Mouse (Mus musculus) frontal cortex, postnatal 25 days (tissue): ENCODE results near the gene Slc1a2.

Experiments used
- DNase-seq, 2 experiments: peaks; one replicate each; pipeline ENCODE4 v3.0.0; 2022; ENCODE audit warnings: low spot score in 2 of 2

Gene Slc1a2

DNA sequence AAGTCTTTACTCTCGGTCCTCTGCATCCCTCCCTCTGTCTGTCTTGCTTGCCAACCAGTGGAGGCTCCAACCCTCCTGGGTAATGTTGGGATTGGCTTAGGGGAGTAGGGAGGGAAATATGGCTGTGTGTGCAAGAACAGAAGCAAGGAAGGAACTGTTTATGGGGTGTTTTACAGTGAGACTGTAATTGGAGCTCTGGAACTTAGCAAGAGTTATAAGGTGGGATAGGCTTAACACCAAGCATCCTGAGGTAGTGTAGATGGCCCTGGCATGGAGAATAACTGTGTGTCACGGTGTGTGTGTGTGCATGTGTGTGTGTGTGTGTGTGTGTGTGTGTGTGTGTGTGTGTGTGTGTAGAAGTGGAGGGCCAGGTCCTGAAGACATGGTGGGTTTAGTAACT is 55.9 kb downstream of the Slc1a2 start:
- DNase-seq: no peak

DNA sequence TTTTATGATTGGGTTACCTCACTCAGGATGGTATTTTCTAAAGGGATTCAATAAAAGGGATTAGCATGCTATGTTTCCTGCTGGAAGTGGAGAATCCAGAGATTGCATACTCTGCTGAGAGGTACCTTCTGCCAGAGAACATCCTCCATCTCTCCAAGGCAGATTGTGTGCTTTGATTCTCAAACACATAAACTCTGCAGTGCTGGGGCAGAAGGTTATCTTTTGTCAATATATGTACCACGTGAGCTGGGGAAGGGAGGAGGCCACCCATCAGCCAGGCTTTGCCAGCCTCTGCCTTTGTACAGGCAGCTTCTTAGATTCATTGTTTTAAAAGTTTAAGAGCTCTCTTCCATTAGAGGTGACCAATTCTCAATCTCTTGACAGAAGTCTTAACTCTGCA is 57.3 kb downstream of the Slc1a2 start:
- DNase-seq: no peak

DNA sequence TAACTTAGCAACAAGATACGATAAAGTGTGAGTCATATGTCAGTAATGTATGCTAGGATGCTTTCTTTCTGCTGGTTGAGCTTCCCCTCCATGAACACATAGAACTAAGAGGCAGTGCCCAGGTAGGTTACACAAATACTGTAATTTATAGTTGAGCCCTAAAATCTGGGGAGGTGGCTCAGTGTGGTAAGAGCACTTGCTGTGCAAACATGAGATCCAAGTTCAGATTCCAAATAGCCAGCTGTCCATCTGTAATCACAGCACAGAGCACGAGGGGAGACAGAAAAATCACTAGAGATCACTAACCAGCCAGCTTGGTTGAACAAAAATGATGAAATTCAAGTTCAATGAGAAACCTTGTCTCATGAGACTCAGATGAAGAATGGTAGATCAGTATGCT is 63.4 kb downstream of the Slc1a2 start:
- no peak for DNase-seq

DNA sequence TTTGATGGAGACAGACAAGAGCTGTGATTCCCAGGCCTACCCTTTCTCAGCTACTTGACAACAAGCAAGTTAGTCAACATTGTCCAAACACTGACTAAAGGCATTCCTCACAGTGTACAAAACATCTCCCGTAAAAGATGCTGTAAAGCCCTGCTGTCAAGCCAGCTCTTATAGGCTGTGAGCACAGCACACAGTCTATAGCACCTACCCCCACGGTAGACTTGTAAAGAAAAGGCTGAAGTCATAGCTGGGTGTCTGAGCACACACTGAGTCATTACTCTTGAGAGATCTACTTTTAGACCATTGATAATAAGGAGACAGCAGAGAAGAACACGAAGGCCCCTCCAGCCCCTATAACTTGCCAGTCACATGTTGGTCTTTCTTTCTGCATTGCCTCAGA is 66.6 kb downstream of the Slc1a2 start:
- DNase-seq: no peak

DNA sequence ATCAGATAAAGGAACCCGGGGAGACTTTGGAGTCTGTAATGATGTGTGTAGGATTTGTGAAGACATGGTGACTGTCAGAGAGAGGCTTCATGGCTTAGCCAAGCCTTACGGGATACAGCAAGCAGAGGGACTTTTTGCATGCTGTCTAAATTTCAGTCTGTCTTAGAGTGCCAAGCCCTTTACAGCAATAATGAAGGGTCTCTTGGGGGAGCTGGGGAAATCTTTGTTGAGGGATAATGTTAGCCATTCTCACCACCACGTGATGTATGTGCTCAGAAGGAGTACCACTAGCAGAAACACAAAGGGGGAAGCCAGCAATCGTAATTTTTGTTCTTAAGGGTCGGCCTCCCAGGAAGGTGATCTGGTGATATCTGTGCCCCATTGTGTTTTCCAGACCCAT is 71.9 kb downstream of the Slc1a2 start:
- DNase-seq: no peak

DNA sequence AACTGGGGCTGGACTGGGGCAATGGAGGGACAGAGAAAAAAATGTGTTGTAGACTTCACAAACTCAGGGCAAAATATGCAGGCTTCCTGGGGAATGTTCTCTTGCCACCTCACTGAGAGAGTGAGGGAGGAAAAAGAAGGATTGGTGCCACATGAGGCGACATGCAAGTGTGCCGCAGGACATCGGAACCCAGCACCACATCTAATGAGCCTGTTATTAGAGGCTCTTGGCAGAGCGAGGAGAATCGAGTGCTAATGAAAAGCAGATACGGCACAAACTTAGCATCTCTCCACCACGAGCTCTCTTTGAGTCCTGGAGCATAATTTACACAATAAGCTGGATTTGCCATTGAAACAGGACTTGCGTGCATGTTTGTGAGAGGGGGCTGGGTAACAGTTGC is 72.3 kb downstream of the Slc1a2 start:
- DNase-seq: no peak

DNA sequence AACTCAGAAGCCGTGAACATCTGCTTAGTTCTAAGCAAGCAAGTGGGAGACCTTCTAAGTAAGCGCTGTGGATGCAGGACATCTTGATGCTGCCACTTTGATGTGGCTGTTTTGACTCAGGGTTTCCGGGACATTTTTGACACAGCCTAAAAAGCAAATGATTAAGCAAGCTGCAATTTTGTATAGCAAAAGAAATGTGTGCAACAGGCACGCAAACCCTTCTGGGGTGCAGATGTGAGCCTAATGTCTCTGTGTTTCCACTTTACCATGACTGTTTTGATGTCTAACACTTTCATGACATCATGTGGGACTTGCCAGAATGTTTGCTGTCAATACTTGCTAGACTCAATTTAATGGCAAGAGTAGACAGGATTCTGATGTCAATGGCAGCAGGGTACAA is 74.7 kb downstream of the Slc1a2 start:
- no peak for DNase-seq

DNA sequence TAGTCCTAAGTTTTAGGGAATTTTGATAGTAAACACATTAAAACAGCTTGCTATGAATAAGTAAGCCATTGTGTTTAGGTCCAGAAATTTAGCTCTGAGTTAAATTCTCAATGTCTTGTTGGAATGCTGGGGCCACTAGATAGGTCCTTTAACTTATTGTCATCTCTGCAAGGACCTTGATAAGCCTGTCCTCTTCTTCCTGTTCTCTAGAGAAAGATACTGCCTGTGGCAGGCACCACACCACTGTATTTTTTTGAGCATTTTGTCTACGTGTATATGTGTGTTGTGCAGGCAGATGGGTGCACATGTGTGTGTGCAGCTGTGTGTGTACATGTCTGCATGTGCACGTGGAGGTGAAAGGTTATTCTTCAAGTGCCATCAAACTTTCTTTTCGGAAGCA is 75.6 kb downstream of the Slc1a2 start:
- no peak for DNase-seq

DNA sequence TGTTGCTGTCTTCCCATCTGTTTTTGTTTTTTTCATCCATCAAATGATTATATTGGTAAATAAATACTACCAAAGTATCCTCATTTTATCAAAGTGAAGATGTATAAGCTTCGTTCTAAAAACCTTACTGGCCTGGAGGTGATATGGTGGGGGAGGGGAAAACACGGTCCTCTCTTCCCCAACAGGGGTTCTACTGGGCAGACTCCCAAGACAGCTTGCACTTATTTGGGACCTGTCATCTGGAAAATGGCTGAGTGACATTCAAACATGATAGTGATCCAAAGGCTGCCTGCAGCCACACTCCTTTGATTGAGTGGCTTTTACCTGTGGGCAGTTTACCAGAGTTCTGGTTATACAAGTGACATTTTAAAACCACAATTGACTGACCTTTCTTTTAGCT is 76.6 kb downstream of the Slc1a2 start:
- DNase-seq: no peak

DNA sequence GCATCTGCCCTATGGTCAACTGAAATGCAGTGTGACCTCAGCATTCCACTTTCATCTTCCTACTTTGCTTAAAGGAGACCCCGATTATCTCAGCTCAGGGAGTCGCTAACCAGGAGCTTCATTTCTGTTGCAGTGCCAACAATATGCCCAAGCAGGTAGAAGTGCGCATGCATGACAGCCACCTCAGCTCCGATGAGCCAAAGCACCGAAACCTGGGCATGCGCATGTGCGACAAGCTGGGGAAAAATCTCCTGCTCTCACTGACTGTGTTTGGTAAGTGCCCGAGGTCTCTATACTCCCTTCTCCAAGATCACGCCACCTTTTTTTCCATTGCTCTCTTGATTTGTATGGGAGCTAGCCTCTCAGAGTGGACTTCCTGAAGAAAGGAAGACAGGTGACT is 77.4 kb downstream of the Slc1a2 start:
- DNase-seq: no peak

DNA sequence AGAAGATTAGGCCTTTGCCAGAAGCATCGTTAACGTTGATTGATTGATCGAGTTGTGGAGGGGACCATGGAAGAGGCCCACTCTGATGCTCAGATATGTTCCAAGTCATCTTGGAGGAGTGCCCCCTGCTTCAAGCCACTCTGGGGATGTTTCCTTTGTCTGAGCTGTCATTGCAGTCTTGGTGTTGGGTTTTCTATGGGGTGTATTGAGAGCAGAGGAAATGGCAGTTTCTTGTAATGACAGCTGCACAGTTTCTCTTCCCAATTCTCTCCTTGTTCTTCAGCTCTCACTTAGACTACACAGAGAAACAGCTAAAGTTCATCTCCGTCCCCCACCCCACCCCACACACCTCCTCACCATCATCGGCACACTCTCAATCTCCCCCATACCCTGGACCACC is 78.0 kb downstream of the Slc1a2 start:
- DNase-seq: no peak

DNA sequence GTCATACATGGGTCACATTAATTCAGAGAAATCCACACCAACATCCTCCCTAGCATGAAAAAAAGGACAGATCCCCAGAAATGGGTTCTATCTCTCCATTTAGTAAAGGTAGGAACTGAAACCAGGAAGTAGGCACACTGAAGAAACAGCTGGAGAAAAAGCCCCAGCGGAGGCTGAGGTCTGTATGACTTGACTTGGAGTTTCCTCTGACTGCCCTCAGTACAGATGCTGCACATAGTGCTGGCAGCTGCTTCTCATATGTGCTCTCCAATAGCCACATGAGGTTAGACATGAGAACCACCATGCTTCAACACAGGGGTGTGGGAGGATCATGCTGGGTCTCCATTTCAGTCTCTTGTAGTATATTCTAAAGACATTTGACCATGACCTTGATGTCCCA is 80.4 kb downstream of the Slc1a2 start:
- DNase-seq: no peak

DNA sequence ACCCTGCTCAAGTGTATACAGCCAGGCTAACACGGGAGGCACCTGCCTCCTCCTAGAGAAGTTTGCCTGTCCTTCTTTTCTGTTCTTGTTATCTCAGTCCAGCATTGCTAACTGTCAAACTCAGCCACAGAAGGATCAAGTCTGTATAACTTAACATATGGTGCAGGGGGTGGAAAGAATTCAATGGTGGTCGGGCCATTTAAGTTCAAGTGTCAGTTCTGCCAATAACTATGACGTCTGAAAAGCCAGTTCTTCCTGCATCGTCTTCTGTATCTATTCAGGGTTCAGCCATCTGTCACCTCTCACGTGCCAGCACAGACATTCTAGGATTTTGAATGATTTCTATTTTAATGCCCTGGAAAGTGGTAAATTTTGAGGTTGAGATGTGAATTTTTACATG is 84.2 kb downstream of the Slc1a2 start:
- no peak for DNase-seq

DNA sequence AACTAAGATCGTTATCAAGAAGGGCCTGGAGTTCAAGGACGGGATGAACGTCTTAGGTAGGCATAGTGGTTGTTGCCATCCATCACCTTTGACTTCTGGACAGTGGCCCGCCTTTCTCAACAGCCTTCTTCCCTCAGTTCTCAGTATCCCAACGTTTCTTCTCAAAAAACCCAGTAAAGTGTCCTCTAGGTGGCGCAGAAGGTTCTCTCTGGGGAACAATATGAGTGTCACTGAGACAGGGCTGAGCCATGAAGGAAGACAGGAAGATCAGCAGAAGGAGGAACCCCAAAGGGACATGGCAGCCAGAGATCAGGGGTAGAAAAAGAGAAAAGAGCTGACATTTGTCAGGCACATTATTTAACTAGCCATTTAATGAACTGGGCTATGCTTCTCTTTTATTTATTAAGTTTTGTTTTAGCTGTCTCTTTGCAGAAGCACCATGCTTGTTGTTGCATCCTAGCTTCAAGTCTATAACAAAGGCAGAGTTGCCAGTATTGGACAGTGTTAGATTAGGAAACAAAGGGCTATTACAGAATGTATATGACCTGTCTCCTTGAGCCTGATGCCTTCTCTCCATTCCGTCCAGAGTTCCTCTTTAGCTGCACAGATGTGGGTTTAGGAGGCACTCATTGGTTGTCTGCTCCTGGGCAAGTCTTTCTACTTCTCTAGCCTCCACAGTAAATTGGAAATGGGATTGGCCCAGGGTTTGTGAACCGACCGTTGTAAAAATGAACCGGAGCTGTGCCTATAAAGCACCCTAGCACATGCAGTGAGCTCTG is 85.6 kb downstream of the Slc1a2 start:
- peak in 1 of 2 experiments; percentile 41 for DNase-seq

DNA sequence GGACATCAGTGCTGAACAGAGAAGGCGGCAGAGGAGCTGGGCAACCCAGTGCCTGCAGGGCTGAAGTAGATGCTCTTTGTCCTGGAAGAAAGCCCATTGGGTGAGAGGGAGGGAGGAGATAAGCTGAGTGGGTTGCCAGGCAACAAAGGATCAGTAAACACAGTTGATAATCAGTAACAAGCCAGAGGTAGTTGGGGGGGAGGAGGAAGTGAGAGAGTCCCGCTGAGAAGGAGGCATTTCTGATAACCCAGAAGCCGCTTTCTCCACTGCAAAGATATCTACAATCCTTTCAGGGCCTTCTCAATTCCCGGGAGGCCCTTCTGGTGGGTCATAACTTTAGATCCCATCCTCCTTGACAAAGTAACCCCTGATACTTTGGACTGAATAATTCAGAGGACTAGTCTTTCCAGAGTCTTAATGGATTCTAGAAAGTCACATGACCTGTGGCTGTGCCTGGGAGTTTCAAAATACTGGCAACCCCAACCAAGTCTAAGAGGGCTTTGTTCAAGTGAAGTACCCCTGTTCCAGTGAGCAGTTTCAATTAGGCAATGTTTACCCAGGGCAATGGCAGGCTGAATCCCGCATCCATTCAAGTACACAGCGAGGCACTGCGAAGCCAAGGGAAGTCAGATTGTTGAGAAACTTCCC is 86.9 kb downstream of the Slc1a2 start:
- DNase-seq: no peak

DNA sequence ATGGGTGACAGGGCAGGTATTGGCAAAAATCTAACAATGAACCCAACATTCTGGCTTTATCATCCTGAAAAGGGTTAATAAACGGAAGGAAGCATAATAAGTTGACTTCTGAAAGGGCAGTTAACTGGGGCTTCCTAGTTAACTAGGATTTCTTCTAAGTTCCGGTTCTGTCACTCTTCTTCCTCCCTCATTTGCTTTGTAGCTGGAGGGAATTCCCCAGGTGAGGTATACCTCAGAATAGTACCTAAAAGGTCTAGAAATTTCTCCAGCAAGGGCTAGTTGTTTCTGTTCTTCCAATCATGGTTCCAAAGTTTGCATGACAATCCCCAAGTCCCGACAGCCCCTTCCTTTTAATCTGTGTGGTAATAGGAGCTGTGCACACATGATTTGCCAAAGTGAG is 89.3 kb downstream of the Slc1a2 start:
- no peak for DNase-seq

DNA sequence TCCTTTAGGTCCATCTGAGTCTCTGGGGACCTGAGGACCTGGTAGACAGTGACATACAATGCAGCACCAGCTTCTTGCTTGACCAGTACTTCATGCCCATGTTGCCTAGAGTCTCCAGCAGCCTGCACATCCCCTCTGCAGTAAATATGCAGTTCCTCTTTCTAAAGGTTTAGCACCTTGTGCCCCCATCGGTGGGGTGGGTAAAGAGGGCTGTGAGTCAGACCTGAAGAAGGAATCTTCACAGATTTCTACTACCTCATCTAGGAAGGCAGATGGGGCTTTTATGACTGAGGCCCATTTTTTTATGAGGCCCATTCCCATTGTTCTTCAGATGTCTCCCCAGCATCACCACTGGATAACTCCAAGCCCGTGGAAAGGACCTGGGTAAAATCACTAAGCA is 91.5 kb downstream of the Slc1a2 start:
- DNase-seq: no peak

DNA sequence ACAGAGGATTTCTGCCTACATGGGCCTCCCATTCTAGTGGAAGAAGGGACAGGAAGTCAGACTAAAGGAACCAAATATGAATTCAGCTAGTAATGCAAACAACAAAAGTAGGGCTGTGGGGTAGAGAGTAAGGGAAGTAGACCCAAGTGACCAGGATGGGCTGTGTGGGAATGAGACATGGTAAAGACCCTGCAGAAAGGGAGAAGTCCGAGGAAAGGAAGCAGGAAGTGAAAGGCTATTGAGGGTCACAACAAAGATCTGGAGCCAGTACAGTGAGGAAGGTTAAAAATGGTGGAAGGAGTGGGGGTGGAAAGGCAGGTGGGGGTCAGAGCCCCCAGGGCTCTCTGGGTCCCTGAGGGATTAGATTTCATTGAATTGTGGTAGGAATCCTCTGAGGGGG is 93.4 kb downstream of the Slc1a2 start:
- DNase-seq: no peak

DNA sequence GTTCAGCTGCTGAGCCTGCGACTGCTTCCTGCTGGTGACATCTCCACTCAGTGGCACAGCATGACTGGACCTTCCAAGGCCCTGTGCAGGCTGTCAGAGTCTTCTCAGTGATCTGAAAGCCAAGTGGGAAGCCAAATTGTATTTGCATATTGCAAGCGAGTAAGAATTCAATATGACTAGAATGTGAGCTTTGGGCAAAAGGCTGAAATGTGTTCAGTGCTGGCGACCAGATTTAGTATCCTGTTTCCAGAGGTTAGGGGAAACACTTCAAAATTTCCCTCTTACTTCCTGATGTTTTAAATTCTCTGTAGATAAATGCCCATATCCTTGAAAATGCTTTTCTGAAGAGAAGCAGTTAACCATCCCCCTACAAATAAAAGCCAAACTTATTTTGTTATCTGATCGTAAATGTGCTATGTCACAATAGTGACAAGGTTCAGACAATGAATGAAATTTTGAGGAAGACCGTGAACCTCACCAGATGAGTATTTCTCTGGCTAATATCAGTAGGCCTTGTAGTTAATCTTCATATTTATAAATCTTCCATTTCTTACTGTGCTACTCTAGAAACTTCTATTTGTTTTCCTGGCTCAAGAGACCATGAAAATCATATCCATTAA is 98.9 kb downstream of the Slc1a2 start:
- DNase-seq: no peak

DNA sequence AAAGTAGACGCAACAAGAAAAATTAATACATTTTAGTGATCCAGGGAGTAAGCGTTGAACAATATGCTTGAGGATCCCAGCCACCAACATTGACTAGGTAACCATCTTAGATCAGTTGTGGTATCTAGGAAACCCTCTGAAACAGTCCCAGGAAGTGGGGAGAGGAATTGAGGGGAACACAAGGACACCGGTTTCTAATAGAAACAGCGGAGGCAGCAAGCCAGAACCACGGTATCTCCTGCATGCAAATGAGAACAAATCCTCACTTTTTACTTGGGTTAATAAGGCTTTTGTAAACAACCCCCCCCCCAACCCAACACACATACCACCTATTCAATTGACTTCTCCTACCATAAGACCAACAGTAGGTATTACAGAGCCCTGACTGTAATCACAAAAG is 101.0 kb downstream of the Slc1a2 start:
- DNase-seq: no peak

DNA sequence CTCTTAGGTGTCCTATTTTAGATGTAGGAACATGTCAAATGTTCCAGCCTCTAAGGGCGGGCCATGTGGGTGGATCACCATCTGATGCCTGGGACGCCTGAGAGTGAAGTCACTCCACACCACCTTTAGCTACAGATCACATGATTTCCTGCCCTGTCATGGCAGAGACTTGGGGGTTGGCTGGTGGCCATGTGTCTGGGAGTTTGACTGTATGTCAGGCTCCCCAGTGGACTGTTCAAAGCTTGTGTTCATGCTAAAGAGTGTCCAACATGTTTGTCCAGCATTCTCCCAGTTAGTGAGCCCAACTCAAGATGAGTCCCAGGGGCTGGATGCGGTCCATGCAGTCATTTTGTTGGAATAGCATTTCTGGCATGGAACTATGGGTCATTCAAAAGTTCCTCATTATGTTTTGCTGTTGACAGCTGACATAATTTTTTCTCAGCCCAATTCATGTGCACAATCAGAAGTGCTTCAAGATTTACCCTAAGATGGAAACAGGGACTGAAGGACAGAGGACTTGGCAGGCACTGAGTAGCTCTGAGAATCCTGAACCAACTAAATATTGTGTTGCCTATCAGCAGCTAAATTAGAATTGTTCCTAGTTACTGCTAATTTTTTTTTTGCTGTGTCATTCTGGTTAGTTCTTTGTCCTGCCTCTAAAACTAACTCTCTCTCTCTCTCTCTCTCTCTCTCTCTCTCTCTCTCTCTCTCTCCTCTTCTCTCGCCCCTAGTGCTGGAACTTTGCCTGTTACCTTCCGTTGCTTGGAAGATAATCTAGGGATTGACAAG is 102.0 kb downstream of the Slc1a2 start:
- DNase-seq: no peak

DNA sequence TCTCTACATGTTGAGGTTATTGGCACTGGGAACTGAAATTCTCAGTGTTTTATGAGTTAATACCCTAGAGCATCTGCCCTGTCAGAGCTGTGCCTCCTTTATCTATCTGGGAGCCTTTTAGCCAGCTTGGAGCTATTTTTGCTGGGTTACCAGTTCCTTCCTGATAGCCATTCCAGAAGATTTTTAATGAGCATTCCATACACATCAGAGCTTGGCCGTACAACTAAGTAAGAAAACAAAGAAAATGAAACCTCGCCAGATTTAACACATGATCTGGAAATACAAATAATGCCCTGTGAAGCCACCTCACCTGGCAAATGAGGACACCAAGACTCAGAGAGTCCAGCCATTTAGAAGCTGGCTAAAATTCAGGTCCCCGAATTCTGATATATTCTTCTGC is 104.7 kb downstream of the Slc1a2 start:
- no peak for DNase-seq

DNA sequence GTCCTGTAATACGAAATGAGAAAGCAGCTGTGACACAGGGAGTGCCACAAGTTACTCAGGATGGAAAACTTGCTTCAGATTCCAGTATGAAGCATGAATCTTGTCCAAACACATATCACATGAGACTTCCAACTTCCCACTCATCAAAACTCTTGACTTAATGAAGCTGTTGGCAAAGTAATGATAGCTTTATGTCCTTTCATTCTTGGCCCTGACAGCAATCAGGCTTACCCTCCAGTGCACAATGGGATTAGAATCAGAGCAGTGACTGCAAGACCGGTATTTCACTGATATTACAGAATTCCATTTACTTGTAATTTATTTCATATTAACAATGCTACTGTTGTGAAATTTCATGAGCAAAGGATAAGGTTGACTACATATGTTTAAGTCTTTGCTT is 105.5 kb downstream of the Slc1a2 start:
- no peak for DNase-seq
